Mouse (Mus musculus) liver, embryonic 14.5 days (tissue): ENCODE measurements at regions not wholly inside any gene's neighbourhood (a gene's known extent, or its start where the extent isn't known, plus 50 kb on each side); places are given as distances from the start of the nearest gene placed in this dataset.

Experiments
- CTCF ChIP-seq: IDR thresholded peaks from 2 replicates; pipeline ENCODE4 v1.5.1; 2016; ENCODE audit warnings: antibody characterized with exemption, low read depth, control low read depth
- EP300 ChIP-seq: IDR thresholded peaks from 2 replicates; pipeline ENCODE4 v1.6.1; 2016; ENCODE audit warnings: antibody characterized with exemption, low read depth

DNA sequence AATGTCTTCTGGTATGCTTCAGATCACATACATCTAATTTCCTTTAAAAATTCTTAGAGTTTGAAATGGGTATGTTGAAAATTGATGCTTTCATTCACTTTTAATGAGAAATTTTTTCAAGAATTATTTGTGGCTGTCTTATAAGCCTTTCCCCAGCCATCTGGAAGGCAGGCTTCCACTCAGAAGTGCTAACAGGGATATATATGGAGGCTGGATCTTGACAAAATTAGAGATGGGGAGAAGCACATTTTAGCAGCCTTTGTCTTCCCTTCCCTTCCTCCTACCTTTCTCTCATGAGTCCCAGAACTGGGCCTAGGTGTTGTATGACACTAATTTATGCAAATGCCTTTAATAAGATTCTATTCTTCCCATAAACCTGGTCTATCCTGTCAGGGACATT, 1387.8 kb upstream of the Lrrc6 start:
- no peak for TF ChIP-seq CTCF
- TF ChIP-seq EP300 = no peak
